Mouse (Mus musculus): ENCODE results near the gene Rangap1. TPM values are rescaled to one million over a fixed set of nuclear protein-coding genes. Genes with fewer than 3 reads are reported as not detected.

Rangap1 gene
- 97.8 and 106 TPM in 2 replicates for polyA plus RNA-seq (2015; fragmentation: Nextera tagmentation; extraction: Ambion mirVana)

DNA sequence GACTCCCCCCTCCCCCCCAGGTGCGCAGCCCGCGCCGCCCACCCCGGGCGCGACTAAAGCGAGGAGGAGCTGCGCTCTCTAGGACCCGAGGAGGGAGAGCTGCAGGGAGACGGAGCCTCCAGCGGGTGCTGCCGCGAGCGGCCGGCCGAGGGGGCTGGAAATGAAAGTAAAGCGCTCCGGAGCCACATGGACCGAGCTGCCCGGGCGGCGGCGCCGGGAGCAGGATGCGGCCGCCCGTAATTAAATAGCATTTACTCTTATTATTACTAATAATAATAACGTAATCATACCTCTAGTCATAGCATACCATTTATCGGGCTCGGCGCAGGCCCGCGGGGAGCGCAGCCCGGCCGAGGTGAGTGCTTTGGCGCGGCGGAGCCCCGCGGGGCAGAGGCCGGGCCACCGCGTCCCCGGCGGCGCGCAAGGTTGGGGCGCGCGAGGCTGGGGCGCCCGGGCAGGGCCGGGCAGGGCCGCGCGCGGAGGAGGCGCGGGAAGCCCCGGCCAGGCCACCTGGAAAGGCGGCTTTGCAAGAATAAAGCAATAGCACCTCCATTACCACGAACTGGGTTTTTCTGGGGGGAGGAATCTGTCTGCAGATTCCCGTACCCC is at the start of gene Rangap1, which contains the start of gene Zc3h7b:
Gene Rangap1 (minus strand): TSS at position 539 of the 609 bp plus-strand sequence.
Gene Zc3h7b (plus strand): TSS at position 66 of the 609 bp plus-strand sequence.
- no peaks in the 10 kb centered on the region for H3K9me3 ChIP-seq
- peak; percentile 81 for ATAC-seq (ENCODE audit: insufficient read depth, low FRiP score, low read depth)
- H3K4me3 ChIP-seq (replicated peaks), result peak within 1 kb of the TSS; percentile 90
- H3K9ac ChIP-seq, result peak within 1 kb of the TSS; percentile 93
- no peaks in the 10 kb centered on the region for H3K27me3 ChIP-seq (replicated peaks)
- no peaks in the 10 kb centered on the region for H3K36me3 ChIP-seq
- peak within 1 kb of the TSS; percentile 91 for H3K27ac ChIP-seq
- 0 out of 2 replicates have a peak, but pooled peaks cover 5% of the 10 kb centered on the region for H3K4me1 ChIP-seq
- peak within 1 kb of the TSS; percentile 74 for H3K4me2 ChIP-seq
- WGBS, result under 1% methylated on average over 65 of the region's 65 CpGs

DNA sequence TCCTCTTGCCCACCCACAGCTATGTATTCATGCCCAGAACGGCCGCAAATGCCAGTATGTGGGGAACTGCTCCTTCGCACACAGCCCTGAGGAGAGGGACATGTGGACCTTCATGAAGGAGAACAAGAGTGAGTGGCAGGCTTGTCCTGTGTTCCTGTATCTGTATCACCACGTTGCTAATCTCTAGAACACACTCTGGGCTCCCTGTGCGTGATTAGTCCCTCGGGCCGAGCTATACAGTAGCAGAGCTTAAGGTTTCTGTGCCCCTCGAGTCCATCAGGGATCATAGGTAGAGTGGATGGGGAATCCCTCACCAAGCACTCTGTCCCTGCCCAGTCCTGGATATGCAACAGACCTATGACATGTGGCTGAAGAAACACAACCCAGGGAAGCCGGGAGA is 47.1 kb upstream of the Rangap1 start:
- H3K36me3 ChIP-seq, result peaks cover 34% of the 10 kb centered on the region
- no peak for ATAC-seq (ENCODE audit: insufficient read depth, low FRiP score, low read depth)
- H3K27ac ChIP-seq, result no peak overlapping the region
- no peak overlapping the region for H3K9ac ChIP-seq
- H3K4me2 ChIP-seq, result no peak overlapping the region
- no peak overlapping the region for H3K4me3 ChIP-seq (replicated peaks)
- WGBS, result 89% methylated on average over 9 of the region's 9 CpGs
- H3K9me3 ChIP-seq, result no peaks in the 10 kb centered on the region
- H3K27me3 ChIP-seq (replicated peaks), result no peaks in the 10 kb centered on the region
- H3K4me1 ChIP-seq, result no peaks in the 10 kb centered on the region

DNA sequence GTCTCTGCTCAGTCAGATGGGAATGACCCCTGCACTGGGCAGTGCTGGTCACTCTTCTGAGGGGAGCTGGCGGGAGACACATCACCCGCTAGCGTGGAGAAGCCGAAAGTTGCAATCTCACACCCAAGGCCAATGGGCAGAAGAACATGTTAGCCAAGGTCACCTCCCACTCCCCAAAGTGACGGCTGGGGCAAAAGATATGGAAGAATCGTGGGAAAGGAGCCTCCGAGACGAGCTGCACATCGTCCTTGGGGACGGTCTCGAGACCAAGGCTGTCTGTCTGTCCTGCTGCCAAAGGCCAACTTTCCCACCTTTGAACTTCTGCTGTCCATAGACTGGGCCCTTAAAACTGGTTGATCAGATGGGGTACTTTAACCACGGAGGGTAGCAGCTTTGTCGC is 42.2 kb upstream of the Rangap1 start:
- peaks cover 50% of the 10 kb centered on the region for H3K36me3 ChIP-seq
- 92% methylated on average over 13 of the region's 13 CpGs for WGBS

DNA sequence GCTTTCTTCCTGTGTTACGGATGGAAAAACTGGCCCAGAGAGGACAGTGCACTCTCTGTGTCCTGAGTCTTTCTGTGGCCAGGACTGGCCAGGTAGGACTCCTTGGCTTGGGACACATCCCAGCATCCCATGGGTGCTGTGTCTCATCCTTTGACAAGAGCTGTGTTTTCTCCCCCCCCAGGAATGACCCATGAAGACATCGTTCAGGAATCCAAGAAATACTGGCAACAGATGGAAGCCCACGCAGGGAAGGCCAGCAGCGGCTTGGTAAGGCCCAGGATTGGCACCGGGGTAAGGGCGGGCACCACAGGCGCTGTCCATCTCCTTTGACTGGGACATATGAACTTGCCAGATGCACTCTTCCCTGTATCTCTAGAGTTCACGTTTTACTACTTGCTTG is 40.4 kb upstream of the Rangap1 start:
- Histone ChIP-seq H3K4me1 (no peaks in the 10 kb centered on the region), H3K4me2 (no peak overlapping the region), H3K27me3 (replicated peaks) (no peaks in the 10 kb centered on the region), H3K9me3 (no peaks in the 10 kb centered on the region), H3K27ac (no peak overlapping the region), H3K36me3 (peaks cover 59% of the 10 kb centered on the region), H3K4me3 (replicated peaks) (no peak overlapping the region), H3K9ac (no peak overlapping the region)
- WGBS, result 95% methylated on average over 8 of the region's 8 CpGs
- no peak for ATAC-seq (ENCODE audit: insufficient read depth, low FRiP score, low read depth)

More for the DNA sequence above, 42.2 kb upstream of the Rangap1 start:
- no peaks in the 10 kb centered on the region for H3K27me3 ChIP-seq (replicated peaks)
- ATAC-seq (ENCODE audit: insufficient read depth, low FRiP score, low read depth), result no peak
- no peak overlapping the region for H3K4me2 ChIP-seq
- no peaks in the 10 kb centered on the region for H3K4me1 ChIP-seq
- H3K27ac ChIP-seq, result no peak overlapping the region
- H3K4me3 ChIP-seq (replicated peaks), result no peak overlapping the region
- no peaks in the 10 kb centered on the region for H3K9me3 ChIP-seq
- H3K9ac ChIP-seq, result no peak overlapping the region

DNA sequence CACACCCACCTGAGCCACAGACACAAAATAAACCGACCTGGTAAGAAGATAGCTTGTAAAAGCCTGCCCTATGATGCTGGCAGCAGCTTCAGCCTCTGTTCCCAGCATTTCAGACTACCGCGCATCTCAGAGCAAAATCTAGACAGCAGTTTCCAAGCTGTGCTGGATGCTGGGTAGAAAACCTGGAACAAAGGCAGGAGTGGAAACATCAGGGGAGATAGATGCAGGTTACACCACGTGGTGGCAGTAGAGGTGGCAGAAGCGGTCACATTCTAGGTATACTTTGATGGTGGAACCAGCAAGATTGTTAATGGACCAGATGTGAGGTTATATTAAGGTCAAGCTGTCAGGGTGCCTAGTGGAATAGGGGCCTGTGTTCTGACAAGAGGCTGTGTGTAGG is 39.4 kb upstream of the Rangap1 start:
- Histone ChIP-seq H3K4me3 (replicated peaks) (no peak overlapping the region), H3K9ac (no peak overlapping the region), H3K4me1 (no peaks in the 10 kb centered on the region), H3K9me3 (no peaks in the 10 kb centered on the region), H3K4me2 (no peak overlapping the region), H3K36me3 (peaks cover 69% of the 10 kb centered on the region), H3K27ac (no peak overlapping the region), H3K27me3 (replicated peaks) (no peaks in the 10 kb centered on the region)
- WGBS, result 62% methylated on average over 5 of the region's 5 CpGs
- ATAC-seq (ENCODE audit: insufficient read depth, low FRiP score, low read depth), result no peak

DNA sequence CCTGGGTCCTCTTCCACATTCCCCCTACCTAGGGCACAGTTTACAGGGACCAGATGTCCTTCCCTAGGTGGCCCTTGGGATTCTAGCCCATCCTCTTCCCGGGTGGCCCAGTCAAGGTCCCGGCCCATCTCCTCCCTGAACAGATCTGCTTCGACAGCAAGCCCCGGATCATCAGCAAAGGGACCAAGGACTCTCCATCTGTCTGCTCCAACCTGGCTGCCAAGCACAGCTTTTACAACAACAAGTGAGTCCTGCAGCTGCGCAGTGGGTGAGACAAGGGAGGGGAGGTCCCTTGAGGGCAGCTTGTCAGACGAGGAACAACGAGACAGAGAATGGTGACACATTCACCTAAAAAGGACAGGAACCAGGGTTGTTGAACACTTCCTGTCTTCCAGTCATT is 36.5 kb upstream of the Rangap1 start:
- no peaks in the 10 kb centered on the region for H3K9me3 ChIP-seq
- no peak for ATAC-seq (ENCODE audit: insufficient read depth, low FRiP score, low read depth)
- WGBS, result 85% methylated on average over 7 of the region's 7 CpGs
- no peaks in the 10 kb centered on the region for H3K27me3 ChIP-seq (replicated peaks)
- H3K4me2 ChIP-seq, result no peak overlapping the region
- H3K9ac ChIP-seq, result no peak overlapping the region
- H3K4me3 ChIP-seq (replicated peaks), result no peak overlapping the region
- H3K4me1 ChIP-seq, result no peaks in the 10 kb centered on the region
- peaks cover 80% of the 10 kb centered on the region for H3K36me3 ChIP-seq
- H3K27ac ChIP-seq, result no peak overlapping the region

DNA sequence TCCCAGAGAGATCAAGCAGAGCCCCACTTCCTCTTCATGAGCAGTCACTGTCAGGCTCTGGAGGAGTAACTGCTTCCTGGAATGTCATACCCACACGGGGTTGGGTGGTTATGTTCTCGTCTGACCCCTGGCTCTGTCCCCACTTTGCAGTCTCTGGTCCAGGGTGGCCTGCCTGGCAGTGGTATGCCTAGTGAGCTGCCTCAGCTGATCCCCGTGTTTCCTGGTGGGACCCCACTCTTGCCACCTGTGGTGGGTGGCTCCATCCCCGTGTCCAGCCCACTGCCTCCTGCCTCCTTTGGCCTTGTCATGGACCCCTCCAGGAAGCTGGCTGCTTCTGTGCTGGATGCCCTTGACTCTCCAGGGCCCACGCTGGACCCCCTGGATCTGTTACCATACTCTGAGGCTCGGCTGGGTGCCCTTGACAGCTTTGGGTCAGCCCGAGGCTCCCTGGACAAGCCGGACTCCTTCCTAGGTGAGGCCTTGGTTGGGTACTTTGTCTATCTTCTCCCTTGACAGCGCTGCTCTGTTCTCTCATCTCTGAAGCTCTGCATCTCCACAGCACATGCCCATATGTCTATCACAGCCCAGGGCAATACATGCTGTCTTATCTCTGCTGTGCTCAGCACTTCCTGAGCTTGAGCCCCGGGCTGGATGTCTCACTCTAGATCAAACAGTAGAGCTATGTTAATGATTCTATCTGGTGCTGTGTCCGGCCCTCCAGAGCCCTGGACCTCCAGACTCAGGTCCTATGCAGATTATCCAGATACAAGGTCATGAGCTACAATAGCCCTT is 31.5 kb upstream of the Rangap1 start:
- Histone ChIP-seq H3K36me3 (peaks cover 77% of the 10 kb centered on the region), H3K27ac (no peak overlapping the region), H3K9ac (no peak overlapping the region), H3K27me3 (replicated peaks) (no peaks in the 10 kb centered on the region), H3K4me2 (no peak overlapping the region), H3K9me3 (no peaks in the 10 kb centered on the region), H3K4me1 (no peaks in the 10 kb centered on the region), H3K4me3 (replicated peaks) (no peak overlapping the region)
- ATAC-seq (ENCODE audit: insufficient read depth, low FRiP score, low read depth), result no peak
- WGBS, result 84% methylated on average over 11 of the region's 11 CpGs

DNA sequence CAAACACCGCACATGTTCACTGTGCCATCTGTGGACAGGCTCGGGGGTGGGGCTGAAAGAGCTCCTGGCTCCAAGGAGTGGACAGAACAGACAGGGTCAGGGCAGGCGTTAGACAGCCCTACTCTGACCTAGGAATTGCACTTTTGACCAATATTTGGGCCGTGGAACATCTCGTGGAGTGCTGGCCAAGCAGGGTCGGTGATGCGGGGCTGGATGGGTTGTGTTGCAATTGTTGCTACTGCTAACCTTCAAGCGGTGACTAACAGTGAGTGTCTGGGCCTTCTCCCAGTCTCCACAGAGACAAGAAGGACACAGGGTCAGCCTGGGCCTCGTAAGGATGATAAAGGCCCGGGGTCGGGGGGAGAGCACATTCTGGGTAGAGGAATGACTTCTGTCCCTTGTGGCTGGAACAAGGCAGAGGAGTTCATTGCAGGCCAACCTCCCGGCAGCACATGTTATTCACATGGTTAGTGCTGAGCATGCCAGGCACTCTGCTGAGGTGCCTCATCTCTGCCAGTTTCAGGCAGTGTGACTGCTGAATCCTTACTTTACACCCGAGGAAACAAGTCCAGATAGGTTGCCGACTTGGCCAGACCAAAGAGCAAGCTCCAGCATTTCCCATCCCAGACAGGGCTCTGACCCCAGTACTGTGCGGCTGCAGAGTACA is 29.3 kb upstream of the Rangap1 start:
- Histone ChIP-seq H3K4me1 (no peaks in the 10 kb centered on the region), H3K9me3 (no peaks in the 10 kb centered on the region), H3K27ac (no peak overlapping the region), H3K4me3 (replicated peaks) (no peak overlapping the region), H3K9ac (no peak overlapping the region), H3K27me3 (replicated peaks) (no peaks in the 10 kb centered on the region), H3K4me2 (no peak overlapping the region), H3K36me3 (peaks cover 62% of the 10 kb centered on the region)
- 87% methylated on average over 15 of the region's 15 CpGs for WGBS
- ATAC-seq (ENCODE audit: insufficient read depth, low FRiP score, low read depth), result no peak

DNA sequence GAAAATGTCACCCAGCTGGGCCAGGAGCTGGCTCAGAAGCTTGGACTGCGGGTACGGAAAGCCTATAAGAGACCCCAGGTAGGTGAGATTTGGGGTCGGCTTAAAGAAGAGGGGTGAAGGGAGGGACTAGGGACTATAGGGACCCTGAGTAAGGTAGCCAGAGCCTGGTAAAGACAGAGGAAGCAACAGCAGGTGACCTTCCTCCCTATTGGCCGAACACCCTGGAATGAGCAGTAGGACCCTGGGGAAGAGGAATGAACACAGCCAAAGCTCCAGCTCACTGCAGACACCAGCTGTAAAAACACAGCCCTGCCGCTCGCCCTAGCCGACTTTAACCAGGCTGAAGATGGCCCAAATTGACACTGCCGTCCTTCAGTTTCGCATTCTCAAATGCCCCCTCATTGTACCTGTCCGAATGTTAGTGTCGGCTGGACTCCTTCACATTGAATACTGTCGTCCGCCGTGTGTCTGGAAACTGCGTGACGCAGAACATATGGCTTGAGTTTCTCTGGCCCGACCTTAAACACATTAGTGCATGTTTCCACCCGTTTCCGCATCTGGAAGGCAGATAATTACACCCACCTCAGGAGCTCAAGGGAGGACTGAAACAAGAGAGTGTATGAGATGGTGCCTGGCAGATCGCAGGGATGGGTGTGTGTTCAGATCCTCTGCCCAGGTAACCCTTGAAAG is 27.2 kb upstream of the Rangap1 start:
- WGBS, result 73% methylated on average over 20 of the region's 20 CpGs
- Histone ChIP-seq H3K9ac (no peak overlapping the region), H3K4me1 (no peaks in the 10 kb centered on the region), H3K27ac (no peak overlapping the region), H3K36me3 (peaks cover 50% of the 10 kb centered on the region), H3K4me3 (replicated peaks) (no peak overlapping the region), H3K27me3 (replicated peaks) (no peaks in the 10 kb centered on the region), H3K4me2 (no peak overlapping the region), H3K9me3 (no peaks in the 10 kb centered on the region)
- ATAC-seq (ENCODE audit: insufficient read depth, low FRiP score, low read depth), result no peak

DNA sequence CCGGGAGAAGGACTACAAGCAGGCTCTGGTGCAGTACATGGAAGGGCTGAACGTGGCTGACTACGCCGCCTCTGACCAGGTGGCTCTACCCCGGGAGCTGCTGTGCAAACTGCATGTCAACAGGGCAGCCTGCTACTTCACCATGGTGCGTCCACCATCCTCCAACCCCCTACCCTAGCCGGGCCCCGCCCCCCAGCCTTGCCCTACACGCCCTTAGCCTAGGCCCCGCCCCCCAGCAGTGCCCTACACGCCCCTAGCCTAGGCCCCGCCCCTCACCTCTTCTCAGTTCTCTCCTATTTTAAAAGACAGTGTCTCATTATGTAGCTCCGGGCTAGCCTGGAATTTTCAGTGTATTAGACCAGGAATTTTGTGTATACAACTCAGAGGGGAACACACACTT is 23.7 kb upstream of the Rangap1 start:
- H3K9me3 ChIP-seq, result no peaks in the 10 kb centered on the region
- H3K9ac ChIP-seq, result no peak overlapping the region
- H3K4me3 ChIP-seq (replicated peaks), result no peak overlapping the region
- H3K4me1 ChIP-seq, result no peaks in the 10 kb centered on the region
- H3K36me3 ChIP-seq, result peaks cover 24% of the 10 kb centered on the region
- H3K27me3 ChIP-seq (replicated peaks), result no peaks in the 10 kb centered on the region
- H3K27ac ChIP-seq, result no peak overlapping the region
- WGBS, result 49% methylated on average over 13 of the region's 13 CpGs
- no peak for ATAC-seq (ENCODE audit: insufficient read depth, low FRiP score, low read depth)
- no peak overlapping the region for H3K4me2 ChIP-seq

DNA sequence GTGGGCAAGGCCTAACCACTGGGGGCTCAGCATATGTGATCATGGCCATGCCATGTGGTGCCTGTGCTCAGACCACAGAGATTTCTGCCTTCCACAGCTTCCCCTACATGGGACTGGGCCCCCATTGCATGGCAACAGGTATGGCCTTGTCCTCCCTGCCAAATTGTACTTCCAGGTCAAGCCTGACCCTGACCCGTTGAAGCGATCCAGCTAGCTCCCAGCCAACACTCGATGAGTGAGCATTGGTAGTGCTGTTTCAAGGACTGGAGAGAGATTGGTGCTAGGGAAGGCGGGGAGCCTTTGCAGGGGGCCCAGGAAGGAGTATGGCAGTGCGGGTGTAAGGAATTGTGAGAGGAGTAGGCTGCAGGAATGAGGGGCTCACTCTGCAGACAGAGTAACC is 21.1 kb upstream of the Rangap1 start:
- 84% methylated on average over 5 of the region's 5 CpGs for WGBS
- Histone ChIP-seq H3K9ac (no peak overlapping the region), H3K4me1 (no peaks in the 10 kb centered on the region), H3K36me3 (peaks cover 12% of the 10 kb centered on the region), H3K27ac (no peak overlapping the region), H3K4me2 (no peak overlapping the region), H3K4me3 (replicated peaks) (no peak overlapping the region), H3K9me3 (no peaks in the 10 kb centered on the region), H3K27me3 (replicated peaks) (no peaks in the 10 kb centered on the region)
- ATAC-seq (ENCODE audit: insufficient read depth, low FRiP score, low read depth), result no peak
